Mouse (Mus musculus): Measurements from ENCODE around the gene Rpl35a.

- TF ChIP-seq EP300 (IDR thresholded peaks at IDR 0.05) (no peak), CTCF (IDR thresholded peaks at IDR 0.05) (no peak)
Measured at GRCm38 (mm10) chr16:33062682-33063131, 6.5 kb downstream of the Rpl35a start.
